Mouse (Mus musculus): Measurements from ENCODE around the gene Frmpd3. TPM values are rescaled to one million over a fixed set of nuclear protein-coding genes. Genes with fewer than 3 reads are reported as not detected.

The Frmpd3 gene
- total and polyA plus RNA-seq, 3 experiments: 0.02 TPM; not detected in 2

DNA sequence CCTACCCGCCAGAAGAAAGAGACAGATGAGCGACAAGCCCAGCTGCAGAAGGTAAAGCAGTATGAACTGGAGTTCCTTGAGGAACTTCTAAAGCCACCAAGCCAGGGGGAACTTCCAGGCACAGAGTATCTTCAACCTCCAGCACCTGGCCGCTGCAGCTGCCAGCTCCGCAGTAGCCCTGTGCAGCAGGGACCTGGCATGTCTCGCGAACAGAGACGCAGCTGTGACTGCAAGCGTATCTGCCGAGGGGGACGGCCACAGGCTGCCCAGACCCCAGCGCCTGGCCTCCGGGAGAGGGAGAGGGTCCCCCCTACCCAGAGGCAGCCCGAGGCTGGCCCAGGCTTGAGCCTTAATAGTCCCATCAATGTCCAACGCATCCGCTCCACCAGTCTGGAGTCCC lies 89.9 kb downstream of the Frmpd3 start:
- Histone ChIP-seq H3K4me3 (no peak overlapping the region), H3K27ac (no peak overlapping the region), H3K4me1 (ENCODE audit: control insufficient read depth, insufficient read depth, low read length) (no peaks in the 10 kb centered on the region), H3K79me2 (replicated peaks; ENCODE audit: control insufficient read depth, insufficient read depth, low read length) (no peaks in the 10 kb centered on the region), H3K9ac (ENCODE audit: low read depth, low read length) (no peak overlapping the region), H3K36me3 (ENCODE audit: control insufficient read depth, insufficient read depth, low read length) (no peaks in the 10 kb centered on the region), H3K27me3 (ENCODE audit: control insufficient read depth, insufficient read depth, low read length) (no peaks in the 10 kb centered on the region; the same call in 1 of the 2 replicates)
- intact Hi-C loops (cut with DNase I): no loop called here
- 82% methylated on average over 15 of the region's 15 CpGs for WGBS
- TF ChIP-seq POLR2A (IDR thresholded peaks at IDR 0.05; ENCODE audit: insufficient read depth, low read depth, low read length): no peak
- no peak for TF ChIP-seq EP300 (IDR thresholded peaks at IDR 0.05; ENCODE audit: insufficient read depth, low read depth, low read length)
- TF ChIP-seq CTCF (IDR thresholded peaks at IDR 0.05): no peak
- DNase-seq: no peak

DNA sequence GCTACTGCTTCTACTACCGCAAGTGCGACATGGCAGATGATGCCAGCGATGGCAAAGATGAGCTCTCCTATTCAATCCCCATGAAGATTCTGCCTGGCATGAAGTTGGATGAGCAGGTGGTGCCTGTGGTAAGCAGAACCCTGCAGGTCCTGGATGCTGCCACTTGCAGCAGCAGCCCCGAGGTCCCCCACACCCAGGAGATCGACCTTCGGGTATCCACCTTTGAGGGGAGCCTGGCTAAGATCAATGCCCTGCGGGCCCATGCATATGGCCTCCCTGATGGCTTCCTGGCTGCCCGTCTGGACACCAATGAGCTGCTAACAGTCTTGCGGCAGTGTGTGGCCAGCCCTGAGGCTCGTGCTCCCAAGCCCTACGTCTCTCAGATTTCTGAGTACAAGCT lies 90.7 kb downstream of the Frmpd3 start:
- no peak overlapping the region for H3K9ac ChIP-seq (ENCODE audit: low read depth, low read length)
- intact Hi-C loops (cut with DNase I): no loop called here
- H3K79me2 ChIP-seq (replicated peaks; ENCODE audit: control insufficient read depth, insufficient read depth, low read length): no peaks in the 10 kb centered on the region
- TF ChIP-seq CTCF (IDR thresholded peaks at IDR 0.05) (no peak), POLR2A (IDR thresholded peaks at IDR 0.05; ENCODE audit: insufficient read depth, low read depth, low read length) (no peak), EP300 (IDR thresholded peaks at IDR 0.05; ENCODE audit: insufficient read depth, low read depth, low read length) (no peak)
- H3K27me3 ChIP-seq (ENCODE audit: control insufficient read depth, insufficient read depth, low read length): no peaks in the 10 kb centered on the region; the same call in 1 of the 2 replicates
- no peaks in the 10 kb centered on the region for H3K36me3 ChIP-seq (ENCODE audit: control insufficient read depth, insufficient read depth, low read length)
- H3K27ac ChIP-seq: no peak overlapping the region
- no peak overlapping the region for H3K4me3 ChIP-seq
- H3K4me1 ChIP-seq (ENCODE audit: control insufficient read depth, insufficient read depth, low read length): no peaks in the 10 kb centered on the region
- no peak for DNase-seq
- 82% methylated on average over 11 of the region's 11 CpGs for WGBS

DNA sequence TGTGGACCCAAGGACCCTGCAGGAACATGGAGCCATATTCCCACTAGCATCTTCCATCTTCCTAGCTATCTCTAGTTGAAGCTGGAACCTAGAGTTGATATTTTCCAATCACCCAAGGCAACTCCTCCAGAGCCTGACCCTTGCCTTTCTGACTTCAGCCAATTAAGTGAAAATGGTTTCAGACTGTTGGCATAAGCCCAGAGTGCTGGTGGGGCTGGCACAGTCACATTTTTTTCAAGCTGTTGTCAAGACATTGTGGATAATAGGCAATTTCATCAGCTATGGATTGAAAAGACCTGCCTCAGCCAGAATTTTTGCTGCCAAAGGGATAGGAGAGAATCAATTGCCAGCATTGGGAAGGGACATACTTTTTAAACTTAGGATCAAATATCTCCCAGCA lies 95.8 kb downstream of the Frmpd3 start:
- H3K4me1 ChIP-seq (ENCODE audit: control insufficient read depth, insufficient read depth, low read length): no peaks in the 10 kb centered on the region
- H3K79me2 ChIP-seq (replicated peaks; ENCODE audit: control insufficient read depth, insufficient read depth, low read length): no peaks in the 10 kb centered on the region
- H3K27me3 ChIP-seq (ENCODE audit: control insufficient read depth, insufficient read depth, low read length): no peaks in the 10 kb centered on the region; the same call in 1 of the 2 replicates
- H3K4me3 ChIP-seq: no peak overlapping the region
- intact Hi-C loops (cut with DNase I): no loop called here
- H3K27ac ChIP-seq: no peak overlapping the region
- H3K36me3 ChIP-seq (ENCODE audit: control insufficient read depth, insufficient read depth, low read length): no peaks in the 10 kb centered on the region
- H3K9ac ChIP-seq (ENCODE audit: low read depth, low read length): no peak overlapping the region
- no peak for DNase-seq
- no peak for TF ChIP-seq EP300 (IDR thresholded peaks at IDR 0.05; ENCODE audit: insufficient read depth, low read depth, low read length)
- TF ChIP-seq POLR2A (IDR thresholded peaks at IDR 0.05; ENCODE audit: insufficient read depth, low read depth, low read length): no peak
- TF ChIP-seq CTCF (IDR thresholded peaks at IDR 0.05): no peak

DNA sequence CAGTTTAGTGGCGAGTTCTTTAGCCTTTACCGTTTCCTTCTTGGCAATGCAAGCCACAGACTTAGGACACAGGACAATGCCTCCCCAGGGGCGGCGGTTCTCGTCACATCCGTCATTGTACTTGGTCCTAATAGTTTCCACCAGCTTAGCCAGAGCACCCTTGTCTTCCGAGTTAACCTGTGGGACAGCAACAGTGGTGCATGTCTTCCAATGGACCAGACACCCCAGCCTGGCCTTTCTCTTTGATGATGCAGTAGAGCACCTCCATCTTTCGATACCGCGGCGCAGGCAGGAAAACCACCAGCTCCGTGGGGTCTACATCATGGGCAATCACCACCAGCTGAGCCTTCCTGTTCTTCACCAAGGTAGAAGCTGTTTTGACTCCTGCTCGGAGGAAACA lies 103.5 kb downstream of the Frmpd3 start:
- no peaks in the 10 kb centered on the region for H3K36me3 ChIP-seq (ENCODE audit: control insufficient read depth, insufficient read depth, low read length)
- peak in 1 of 2 experiments; percentile 32 for DNase-seq

DNA sequence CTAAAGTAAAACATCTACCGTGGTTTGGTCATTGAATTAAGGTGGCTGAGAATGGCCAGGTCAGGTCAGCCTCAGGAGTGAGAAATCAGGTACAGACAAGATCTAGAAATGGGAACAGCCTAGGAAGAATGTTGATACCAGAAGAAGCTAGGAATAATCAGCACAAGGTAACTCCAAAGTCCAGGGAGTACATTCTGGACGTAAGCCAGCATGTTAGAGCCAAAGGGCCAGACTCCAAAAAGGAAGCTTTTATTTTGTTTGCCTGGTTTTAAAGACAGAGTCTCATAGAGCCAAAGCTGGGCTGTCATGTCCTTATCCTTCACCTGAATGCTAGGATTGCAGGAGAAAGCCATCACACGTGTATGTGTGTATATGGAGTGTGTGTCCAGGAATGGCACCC lies 108.0 kb downstream of the Frmpd3 start:
- H3K79me2 ChIP-seq (replicated peaks; ENCODE audit: control insufficient read depth, insufficient read depth, low read length): no peaks in the 10 kb centered on the region
- H3K9ac ChIP-seq (ENCODE audit: low read depth, low read length): no peak overlapping the region
- H3K27ac ChIP-seq: no peak overlapping the region
- 39% methylated on average over 3 of the region's 3 CpGs for WGBS
- no peaks in the 10 kb centered on the region for H3K27me3 ChIP-seq (ENCODE audit: control insufficient read depth, insufficient read depth, low read length)
- H3K4me3 ChIP-seq: no peak overlapping the region
- no peak for TF ChIP-seq EP300 (IDR thresholded peaks at IDR 0.05; ENCODE audit: insufficient read depth, low read depth, low read length)
- no peak for TF ChIP-seq POLR2A (IDR thresholded peaks at IDR 0.05; ENCODE audit: insufficient read depth, low read depth, low read length)
- TF ChIP-seq CTCF (IDR thresholded peaks at IDR 0.05): no peak
- peaks cover 2% of the 10 kb centered on the region for H3K4me1 ChIP-seq (ENCODE audit: control insufficient read depth, insufficient read depth, low read length)
- peak in 1 of 2 experiments; percentile 4 for DNase-seq
- intact Hi-C loops (cut with DNase I): no loop called here
- H3K36me3 ChIP-seq (ENCODE audit: control insufficient read depth, insufficient read depth, low read length): no peaks in the 10 kb centered on the region

More for the DNA sequence above, 103.5 kb downstream of the Frmpd3 start:
- 49% methylated on average over 13 of the region's 13 CpGs for WGBS
- no peak overlapping the region for H3K27ac ChIP-seq
- intact Hi-C loops (cut with DNase I): no loop called here
- no peak overlapping the region for H3K4me3 ChIP-seq
- no peaks in the 10 kb centered on the region for H3K27me3 ChIP-seq (ENCODE audit: control insufficient read depth, insufficient read depth, low read length)
- H3K4me1 ChIP-seq (ENCODE audit: control insufficient read depth, insufficient read depth, low read length): peaks cover 2% of the 10 kb centered on the region
- peak overlapping the region; percentile 5; the same call in 1 of the 2 replicates for H3K9ac ChIP-seq (ENCODE audit: low read depth, low read length)
- no peaks in the 10 kb centered on the region for H3K79me2 ChIP-seq (replicated peaks; ENCODE audit: control insufficient read depth, insufficient read depth, low read length)
- TF ChIP-seq POLR2A (IDR thresholded peaks at IDR 0.05; ENCODE audit: insufficient read depth, low read depth, low read length): peak; percentile 34; the same call in 1 of the 2 replicates
- no peak for TF ChIP-seq CTCF (IDR thresholded peaks at IDR 0.05)

DNA sequence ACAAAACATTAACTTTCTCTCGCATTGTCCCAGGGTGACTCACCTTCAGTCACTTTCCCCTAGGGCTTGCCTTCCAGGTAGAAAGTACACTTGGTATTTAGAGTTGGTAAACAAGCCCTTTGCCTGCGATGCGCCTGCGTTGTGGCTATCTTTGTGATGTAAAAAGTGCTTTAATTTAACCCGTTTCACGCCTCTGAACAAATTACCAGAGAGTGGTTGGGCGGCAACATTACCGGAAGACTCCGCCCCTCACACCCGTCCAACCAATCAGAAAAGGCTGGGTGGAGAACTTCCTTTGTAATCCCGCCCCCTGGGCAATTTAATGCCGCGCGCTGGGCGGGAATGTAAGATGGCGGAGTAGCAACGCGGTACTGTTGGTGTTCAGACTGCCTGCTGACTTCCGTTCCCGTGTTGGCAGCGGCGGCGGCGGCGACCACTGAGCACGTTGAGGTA lies 114.2 kb downstream of the Frmpd3 start, which contains the start of gene Prps1:
Gene Prps1 (plus strand): TSS at position 335 of the 453 bp plus-strand sequence.
- Histone ChIP-seq H3K36me3 (ENCODE audit: control insufficient read depth, insufficient read depth, low read length) (no peaks in the 10 kb centered on the region), H3K9ac (ENCODE audit: low read depth, low read length) (peak within 1 kb of the TSS; percentile 75), H3K4me3 (peak within 1 kb of the TSS; percentile 67), H3K79me2 (replicated peaks; ENCODE audit: control insufficient read depth, insufficient read depth, low read length) (no peaks in the 10 kb centered on the region), H3K27ac (peak within 1 kb of the TSS; percentile 55), H3K4me1 (ENCODE audit: control insufficient read depth, insufficient read depth, low read length) (no peaks in the 10 kb centered on the region), H3K27me3 (ENCODE audit: control insufficient read depth, insufficient read depth, low read length) (no peaks in the 10 kb centered on the region)
- intact Hi-C loops (cut with DNase I): no loop called here
- DNase-seq: peak; percentile 83 to 87
- WGBS: 15% methylated on average over 26 of the region's 26 CpGs
- TF ChIP-seq POLR2A (IDR thresholded peaks at IDR 0.05; ENCODE audit: insufficient read depth, low read depth, low read length): peak; percentile 84
- TF ChIP-seq CTCF (IDR thresholded peaks at IDR 0.05): no peak

Data from heart, adult 2 months (tissue).